Mouse (Mus musculus) ES-E14 (cell line): ENCODE results near the gene Plekha4.

Source experiments
- MAFK ChIP-seq: IDR thresholded peaks from 2 replicates; pipeline ENCODE4 v1.6.1; 2014; ENCODE audit warnings: mild to moderate bottlenecking, low read depth, low read length, inconsistent platforms; ENCODE audit not compliant: insufficient read depth
- ZNF384 ChIP-seq: IDR thresholded peaks from 2 replicates; pipeline ENCODE4 v1.6.1; 2012; ENCODE audit warnings: low read depth, low read length, inconsistent platforms

GRCm38 (mm10) chr7:45524841-45525621, 1.1 kb upstream of the Plekha4 start:
- TF ChIP-seq MAFK (no peak), ZNF384 (no peak)
